Mouse (Mus musculus) adrenal gland (tissue): ENCODE results near the gene Enkd1.

Source experiments
- intact Hi-C: fragments of 180-260 bp; cut with DNase I; formaldehyde crosslinking; loops from one replicate; pipeline ENCODE4 v1.15.1; 2025

Gene Enkd1

DNA sequence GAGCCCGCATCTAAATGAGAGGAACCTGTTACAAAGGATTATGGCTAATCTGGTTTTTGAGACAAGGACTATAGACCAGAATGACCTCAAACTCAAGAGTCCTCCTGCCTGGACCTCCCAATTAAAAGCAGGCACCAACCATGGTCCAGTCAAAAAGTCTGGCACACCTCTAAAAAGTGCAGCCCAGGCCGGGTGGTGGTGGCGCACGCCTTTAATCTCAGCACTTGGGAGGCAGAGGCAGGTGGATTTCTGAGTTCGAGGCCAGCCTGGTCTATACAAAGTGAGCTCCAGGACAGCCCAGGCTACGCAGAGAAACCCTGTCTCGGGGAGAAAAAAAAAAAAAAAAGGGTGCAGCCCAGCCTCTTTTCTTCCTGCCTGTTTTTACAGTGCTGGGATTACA is 22.7 kb downstream of the Enkd1 start:
- intact Hi-C loops = loop anchor here (5.0 kb wide), 1 partner anchor 63 kb away; no protein-coding TSS in a partner anchor

DNA sequence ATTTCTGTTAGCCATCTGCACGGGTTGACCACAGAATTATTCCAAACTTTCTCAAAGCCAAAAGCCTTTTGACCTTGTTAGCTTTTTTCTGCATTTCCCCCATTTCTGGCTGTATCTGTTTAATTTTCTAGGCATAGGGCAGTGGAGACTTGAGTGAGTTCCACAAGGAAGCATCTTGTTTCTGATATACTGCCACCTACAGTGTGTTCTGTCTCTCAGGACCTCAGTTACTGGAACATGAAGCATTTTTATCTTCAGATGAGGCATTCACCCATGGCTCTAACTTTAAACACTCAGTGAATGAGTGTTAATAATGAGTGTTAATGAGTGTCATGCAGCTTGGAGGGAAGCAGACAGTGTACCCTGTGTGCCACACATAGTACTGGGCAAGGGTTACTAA is 30.1 kb downstream of the Enkd1 start:
- intact Hi-C loops = no loop called here

GRCm38 (mm10) chr8:105661167-105661566 is 46.8 kb downstream of the Enkd1 start:
- intact Hi-C loops = no loop called here

- intact Hi-C loops = no loop called here
Measured at GRCm38 (mm10) chr8:105657641-105658040, 50.4 kb downstream of the Enkd1 start.
